Mouse (Mus musculus): Measurements from ENCODE around the gene Bend4. TPM values are rescaled to one million over a fixed set of nuclear protein-coding genes. Genes with fewer than 3 reads are reported as not detected.

Bend4 gene
- total RNA-seq, 1 experiment from 2014 or later, result 5.5 TPM

Other genes starting within 250 kb of the Bend4 start
- 35.6 and 56.3 TPM in 2 replicates for gene Tmem33, start 167.7 kb downstream of the Bend4 start, total RNA-seq (2017)
- 25.6 and 27.5 TPM in 2 replicates for gene Slc30a9, start 121.4 kb downstream of the Bend4 start, total RNA-seq (2017)
- not detected in 2 replicates for gene Shisa3, start 179.6 kb upstream of the Bend4 start, total RNA-seq (2017)

Measured in common myeloid progenitor, adult 5-6 weeks (primary cell).